Mouse (Mus musculus) WW6 (cell line): ENCODE measurements around the gene Smad6.

Source experiments
- DNase-seq: peaks from one replicate; pipeline ENCODE4 v3.0.0-alpha.2; 2013; ENCODE audit warnings: low read depth, low spot score

The Smad6 gene

DNA sequence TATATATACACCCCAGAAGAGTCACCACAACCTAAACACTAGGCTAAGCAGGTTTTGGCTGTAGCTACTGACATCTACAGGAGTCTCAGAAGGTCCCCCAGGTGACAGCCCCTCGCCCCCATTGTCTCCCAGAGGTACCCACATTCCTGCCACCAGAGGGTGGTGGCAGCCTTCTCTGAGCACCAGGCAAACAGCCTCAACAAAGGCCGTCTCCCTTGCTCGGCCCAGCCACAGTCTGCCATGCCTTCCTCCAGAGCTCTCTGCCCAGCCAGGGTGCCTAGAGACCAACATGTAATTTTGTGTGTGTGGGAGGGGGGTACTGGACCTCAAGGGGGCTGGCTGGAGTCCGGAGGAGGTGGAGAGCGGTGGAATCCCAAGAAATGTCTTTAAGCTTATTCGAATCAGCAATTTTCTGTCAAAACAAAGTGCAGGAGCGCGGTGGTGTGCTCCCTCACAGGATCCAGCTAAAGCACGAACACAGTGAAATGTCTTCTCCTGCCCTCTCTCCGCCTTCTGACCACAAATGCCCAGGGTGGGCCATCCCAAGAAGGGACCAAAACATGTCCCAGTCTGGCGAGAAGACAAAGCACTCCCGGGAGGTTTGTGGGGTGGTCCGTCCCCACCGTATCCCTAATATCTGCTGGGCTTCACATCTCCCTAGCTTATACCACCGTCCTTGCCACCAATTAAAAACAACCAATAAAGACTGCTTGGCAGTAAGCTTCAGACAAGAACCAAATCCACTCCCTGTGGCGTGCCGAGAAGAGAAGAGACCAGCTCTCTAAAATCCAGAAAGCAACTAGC is 62.5 kb downstream of the Smad6 start:
- peak; percentile 56 for DNase-seq

GRCm38 (mm10) chr9:63958337-63959030 is 63.4 kb downstream of the Smad6 start:
- DNase-seq, result no peak

DNA sequence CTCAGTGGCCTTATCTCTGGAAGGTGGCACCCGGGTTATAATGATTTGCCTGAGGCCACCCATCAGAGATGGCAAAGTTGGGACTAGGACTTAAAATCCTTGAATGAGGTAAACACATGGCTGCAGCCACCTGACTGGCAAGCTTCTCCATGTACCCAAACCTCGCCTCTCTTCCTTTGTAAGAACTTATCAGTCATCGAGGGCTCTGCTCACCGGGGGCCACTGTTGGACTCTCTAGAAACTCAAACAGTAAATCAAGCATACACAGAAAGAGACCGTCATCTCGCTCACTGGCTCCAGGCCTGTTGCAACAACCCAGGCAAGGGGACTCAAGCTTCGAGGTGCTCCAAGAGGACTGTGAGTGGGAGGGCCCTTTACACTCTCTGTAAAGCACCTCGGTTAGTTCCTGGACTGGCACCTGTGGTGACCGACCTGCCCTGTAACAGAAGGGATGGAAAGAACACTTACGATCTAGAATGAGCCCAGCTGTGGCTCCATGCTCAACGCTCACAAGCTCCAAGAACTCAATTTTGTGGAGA is 64.1 kb downstream of the Smad6 start:
- DNase-seq, result no peak

- DNase-seq, result peak; percentile 40
Observed at GRCm38 (mm10) chr9:63956052-63956451, 65.8 kb downstream of the Smad6 start.

DNA sequence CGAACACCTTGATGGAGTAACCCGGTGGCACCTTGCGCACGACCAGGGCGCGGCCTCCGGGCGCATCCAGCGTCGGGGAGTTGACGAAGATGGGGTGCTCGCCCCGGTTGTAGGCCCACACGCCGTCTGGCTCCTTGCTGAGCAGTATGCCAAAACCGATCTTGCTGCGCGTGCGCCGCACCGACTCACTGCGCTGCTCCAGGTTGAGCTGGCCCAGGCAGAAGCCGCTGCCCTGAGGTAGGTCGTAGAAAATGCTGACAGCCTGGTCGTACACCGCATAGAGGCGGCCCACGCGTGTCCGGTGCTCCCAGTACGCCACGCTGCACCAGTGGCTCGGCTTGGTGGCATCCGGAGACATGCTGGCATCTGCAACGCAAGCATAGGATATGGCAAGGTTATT is 68.2 kb downstream of the Smad6 start:
- DNase-seq, result peak; percentile 48

DNA sequence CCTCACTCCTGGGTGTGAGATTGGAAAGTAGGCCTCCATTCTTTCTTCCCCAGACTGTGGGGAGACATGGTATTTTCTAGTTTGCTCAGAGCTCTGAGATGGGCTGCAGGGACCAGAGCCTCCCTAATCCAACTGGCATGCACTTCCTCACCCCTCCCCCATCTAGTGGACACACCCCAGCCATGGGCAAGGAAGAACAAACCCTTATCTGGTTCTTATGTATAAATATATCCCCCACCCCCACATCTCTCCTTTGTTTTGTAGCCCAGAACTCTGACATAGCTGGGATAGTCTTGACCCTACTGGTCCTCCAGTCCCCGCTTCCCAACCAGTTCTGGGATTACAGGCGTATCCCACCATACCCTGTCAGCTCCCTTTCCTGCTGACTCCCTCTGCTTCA is 69.3 kb downstream of the Smad6 start:
- no peak for DNase-seq

GRCm38 (mm10) chr9:63950357-63950756 is 71.5 kb downstream of the Smad6 start:
- no peak for DNase-seq

DNA sequence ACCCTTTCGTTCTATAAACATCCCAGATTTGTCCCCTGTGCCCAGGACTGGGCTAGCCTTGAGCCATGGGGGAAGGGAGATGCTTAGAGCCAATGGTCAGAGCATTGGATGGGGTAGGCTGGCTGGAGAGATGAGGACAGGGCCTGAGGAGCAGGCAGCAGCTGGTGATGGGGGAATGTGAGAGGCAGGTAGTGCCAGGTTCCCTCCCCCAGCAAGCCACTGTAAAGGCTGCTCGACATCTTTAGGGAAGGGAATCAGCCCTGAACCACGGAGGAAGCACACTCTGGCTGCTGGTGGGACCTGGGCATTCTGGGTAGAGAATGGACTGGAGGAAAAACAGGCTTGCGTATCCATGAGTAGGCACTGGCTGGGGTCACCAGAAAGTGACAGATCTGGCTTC is 72.5 kb downstream of the Smad6 start:
- no peak for DNase-seq

DNA sequence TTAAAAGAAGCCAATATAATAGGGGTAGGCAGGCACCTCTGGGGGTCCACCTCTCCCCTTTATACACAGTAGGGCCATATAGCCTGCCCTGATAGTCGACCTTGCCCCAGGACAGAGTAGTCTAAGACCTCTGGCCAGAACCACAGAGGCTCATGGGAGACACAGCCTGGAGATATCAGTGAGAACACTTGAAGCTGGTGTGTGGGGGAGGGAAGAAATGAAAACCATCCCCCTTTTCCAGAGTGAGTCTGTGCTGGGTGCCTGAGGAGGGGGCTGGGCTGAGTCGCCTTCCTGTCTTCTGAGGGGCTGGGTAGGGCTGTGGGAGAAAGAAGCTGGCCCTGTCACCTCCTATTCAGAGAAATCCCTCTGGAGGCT is 79.3 kb downstream of the Smad6 start:
- no peak for DNase-seq

- DNase-seq, result no peak
Observed at GRCm38 (mm10) chr9:63941747-63942607, 79.9 kb downstream of the Smad6 start.

- DNase-seq, result no peak
Observed at GRCm38 (mm10) chr9:63936256-63936655, 85.6 kb downstream of the Smad6 start.

- DNase-seq, result no peak
Observed at GRCm38 (mm10) chr9:63933068-63933467, 88.8 kb downstream of the Smad6 start.

DNA sequence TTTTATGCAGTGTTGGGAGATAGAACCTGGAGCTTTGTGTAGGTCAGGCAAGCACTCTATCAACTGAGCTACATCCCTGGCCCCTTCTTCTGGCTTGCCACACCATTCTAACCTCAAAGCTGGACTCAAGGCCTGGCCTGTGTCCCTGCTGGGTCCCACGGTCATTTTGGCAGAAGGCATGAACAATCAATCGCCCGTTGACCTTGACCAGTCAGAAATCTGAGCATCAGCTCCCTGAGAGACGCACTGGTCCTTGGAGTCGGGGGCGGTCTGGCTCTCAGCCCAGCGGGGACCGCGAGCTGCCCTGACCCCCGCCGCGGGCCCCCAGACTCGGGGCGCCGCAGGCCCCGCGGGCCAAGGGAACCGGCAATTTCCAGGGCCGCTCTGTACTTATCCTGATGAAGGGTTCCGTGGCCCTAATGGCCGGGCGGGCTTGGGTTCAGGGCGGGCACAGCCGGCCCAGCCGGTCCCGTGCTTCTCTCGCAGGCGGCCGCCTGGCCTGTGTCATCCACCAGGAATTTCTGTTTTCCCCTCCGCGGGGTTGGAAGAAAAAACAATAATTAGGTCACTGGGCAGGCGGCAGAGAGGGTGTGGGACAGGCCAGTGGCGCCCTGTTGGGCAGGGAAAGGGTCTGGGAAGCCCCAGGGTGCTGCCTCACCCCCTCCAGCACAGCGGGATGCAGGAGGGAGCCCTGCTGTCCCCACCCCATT is 94.4 kb downstream of the Smad6 start:
- DNase-seq, result no peak

DNA sequence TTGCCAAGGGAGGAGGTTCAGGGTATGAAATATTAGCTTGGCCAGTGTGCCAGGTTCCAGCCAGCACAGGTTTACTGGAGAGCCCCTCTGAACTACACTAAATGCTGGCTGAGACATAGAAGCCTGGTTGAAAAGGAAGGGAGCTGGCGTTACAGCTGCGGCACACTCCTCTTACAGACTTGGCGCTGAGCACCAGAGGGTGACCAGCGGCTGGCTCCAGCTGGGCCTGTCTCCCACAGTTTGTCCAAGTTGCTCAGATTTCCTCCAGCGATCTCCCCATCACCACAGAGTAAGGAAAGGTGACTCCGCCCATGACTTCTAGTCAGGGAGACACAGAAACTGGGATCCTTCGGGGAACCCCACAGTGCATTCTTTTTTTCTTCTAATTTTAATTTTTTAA is 95.5 kb downstream of the Smad6 start:
- no peak for DNase-seq

- DNase-seq, result no peak
Observed at GRCm38 (mm10) chr9:63923190-63923717, 98.6 kb downstream of the Smad6 start.

DNA sequence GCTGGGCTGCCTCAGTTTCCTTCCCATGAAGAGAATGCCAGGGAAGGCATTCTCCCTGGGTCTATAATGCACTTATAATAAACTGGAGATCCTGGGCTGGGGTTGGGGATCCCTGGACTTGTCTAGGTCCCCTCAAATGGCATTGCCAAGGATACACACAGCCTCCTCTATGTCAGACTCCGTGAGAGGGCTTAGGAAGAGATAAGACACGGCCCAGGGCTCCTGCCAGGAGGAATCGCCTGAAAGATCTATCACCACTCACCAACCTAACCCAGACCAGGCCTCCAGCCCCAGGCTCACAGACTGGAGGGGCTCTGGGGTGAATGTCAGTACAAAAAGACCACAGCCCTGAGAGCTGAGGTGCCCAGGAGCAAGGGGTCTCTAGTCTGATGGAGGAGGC is 102.2 kb downstream of the Smad6 start:
- no peak for DNase-seq

GRCm38 (mm10) chr9:63919001-63919555 is 102.8 kb downstream of the Smad6 start:
- DNase-seq, result no peak

DNA sequence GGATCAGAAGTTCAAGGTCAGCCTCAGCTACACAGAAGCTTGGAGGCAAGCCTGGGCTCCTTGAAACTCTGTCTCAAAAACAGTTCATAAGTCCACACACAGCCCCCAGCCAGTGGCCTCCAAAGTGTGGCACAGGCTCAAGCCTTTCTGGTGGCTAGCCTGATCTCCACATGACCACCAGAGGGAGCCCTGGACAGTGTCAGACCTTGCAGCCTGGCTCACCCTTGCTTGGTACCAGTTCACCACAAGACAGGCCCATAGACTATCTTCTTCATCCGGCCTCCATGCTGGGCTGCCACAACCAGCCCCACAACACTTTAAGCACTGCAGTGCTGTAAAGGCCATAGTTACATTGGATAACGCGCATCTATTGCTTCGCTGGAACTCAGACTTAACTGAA is 103.6 kb downstream of the Smad6 start:
- peak; percentile 45 for DNase-seq

- DNase-seq, result no peak
Observed at GRCm38 (mm10) chr9:63916441-63916840, 105.4 kb downstream of the Smad6 start.

- DNase-seq, result peak; percentile 54
Observed at GRCm38 (mm10) chr9:63915976-63916375, 105.9 kb downstream of the Smad6 start.

GRCm38 (mm10) chr9:63914944-63915343 is 106.9 kb downstream of the Smad6 start:
- DNase-seq, result no peak
